Comparison of ENCODE assay signal across 8 mouse cellular contexts in the genomic region with DNA sequence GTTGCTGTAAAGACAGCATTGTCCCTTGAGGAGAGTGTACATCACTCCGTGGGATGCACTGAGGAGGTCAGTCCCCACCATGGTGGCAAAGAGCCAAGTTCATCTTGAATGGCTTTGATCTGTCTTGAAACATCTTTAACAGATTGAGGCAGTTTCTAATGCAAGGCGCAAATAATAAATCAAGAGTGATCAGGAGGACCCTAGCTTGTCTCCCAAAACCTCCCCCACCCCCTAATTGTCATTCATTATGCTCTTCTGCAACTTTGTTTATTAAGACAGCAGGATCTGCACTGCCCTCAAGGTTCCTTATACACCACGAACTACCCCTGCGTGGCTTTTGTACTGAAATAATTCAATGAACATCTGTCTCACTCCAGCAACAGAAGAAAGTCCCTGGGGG. TPM values are rescaled to one million over a fixed set of nuclear protein-coding genes. Genes with fewer than 3 reads are reported as not detected.
A peak's percentile ranks its signal among the peaks of the same experiment; 100 is the strongest.
DNase-seq lines count a peak whose midpoint lies in the region; ATAC-seq and TF ChIP-seq lines count a peak whose summit lies in the region.

A gene (plus strand): TSS at position 301 of the 400 bp plus-strand sequence.

- H3K9ac ChIP-seq in intestine, embryonic 16.5 days (ENCODE audit: low read depth, low read length): peak within 1 kb of the TSS; percentile 86
- H3K9ac ChIP-seq in midbrain, embryonic 12.5 days (replicated peaks): peak within 1 kb of the TSS; percentile 65; the same call in 1 of the 2 replicates

- TF ChIP-seq CTCF in lung, adult 2 months (IDR thresholded peaks at IDR 0.05; ENCODE audit: insufficient read depth, low read length): no peak

- 78% methylated on average over 4 of the region's 4 CpGs for WGBS in lung, adult 2 months
- 61% methylated on average over 4 of the region's 4 CpGs for WGBS in intestine, embryonic 16.5 days
- 67% methylated on average over 4 of the region's 4 CpGs for WGBS in midbrain, embryonic 12.5 days

- peak within 1 kb of the TSS; percentile 89 for H3K4me2 ChIP-seq in intestine, embryonic 16.5 days (ENCODE audit: low read depth, low read length)
- peak within 1 kb of the TSS; percentile 90 for H3K4me2 ChIP-seq in midbrain, embryonic 12.5 days (replicated peaks)

- peaks cover 6% of the 10 kb centered on the region for H3K4me1 ChIP-seq in lung, adult 2 months (ENCODE audit: control insufficient read depth, insufficient read depth, low read length)
- peaks cover 8% of the 10 kb centered on the region; the same call in 1 of the 2 replicates for H3K4me1 ChIP-seq in intestine, embryonic 16.5 days (ENCODE audit: control insufficient read depth, insufficient read depth, low read length)
- H3K4me1 ChIP-seq in midbrain, embryonic 12.5 days: peaks cover 22% of the 10 kb centered on the region

- H3K36me3 ChIP-seq in intestine, embryonic 16.5 days (ENCODE audit: control insufficient read depth, insufficient read depth, low read length): no peaks in the 10 kb centered on the region
- peaks cover 13% of the 10 kb centered on the region; the same call in 1 of the 2 replicates for H3K36me3 ChIP-seq in midbrain, embryonic 12.5 days

- no peak for ATAC-seq in intestine, embryonic 16.5 days
- no peak for ATAC-seq in midbrain, embryonic 12.5 days (ENCODE audit: low FRiP score, low read depth)

- no peak within 1 kb of the TSS for H3K4me3 ChIP-seq in lung, adult 2 months (replicated peaks; ENCODE audit: extremely low read depth, low read depth, low read length)
- H3K4me3 ChIP-seq in intestine, embryonic 16.5 days (ENCODE audit: low read length): peak within 1 kb of the TSS; percentile 71
- peak within 1 kb of the TSS; percentile 56 for H3K4me3 ChIP-seq in midbrain, embryonic 12.5 days

- no peak for TF ChIP-seq POLR2A in lung, adult 2 months (IDR thresholded peaks at IDR 0.05; ENCODE audit: borderline replicate concordance, extremely low read depth, low read depth, low read length)

- DNase-seq in lung, adult 2 months: no peak
- no peak for DNase-seq in lung, postnatal 4 days
- no peak for DNase-seq in adrenal gland, postnatal 36 days
- DNase-seq in gastrocnemius, postnatal 4 days (ENCODE audit: low spot score in 2 of 2): no peak
- DNase-seq in cerebellum, adult 18-20 months: no peak
- DNase-seq in thymus, postnatal 25 days: no peak

- no peak within 1 kb of the TSS for H3K27ac ChIP-seq in intestine, embryonic 16.5 days (ENCODE audit: low read length)
- no peak within 1 kb of the TSS for H3K27ac ChIP-seq in midbrain, embryonic 12.5 days (replicated peaks)

- no peaks in the 10 kb centered on the region for H3K9me3 ChIP-seq in intestine, embryonic 16.5 days (ENCODE audit: control insufficient read depth, low read length)
- H3K9me3 ChIP-seq in midbrain, embryonic 12.5 days: no peaks in the 10 kb centered on the region

- no peaks in the 10 kb centered on the region for H3K27me3 ChIP-seq in intestine, embryonic 16.5 days (replicated peaks; ENCODE audit: control insufficient read depth, insufficient read depth, low read length)
- H3K27me3 ChIP-seq in midbrain, embryonic 12.5 days: peaks cover 4% of the 10 kb centered on the region; the same call in 1 of the 2 replicates

RNA-seq across cellular contexts. Expression of the gene that starts here (rescaled TPM):
- 90.6 and 96.5 TPM in 2 replicates for polyA plus RNA-seq in lung, adult 2 months (2012; rRNA removed)
- 100 to 1,000 TPM in 1 of 2 experiments, 10 to 100 TPM in 1; 63.7 to 116 TPM for total RNA-seq in adrenal gland, postnatal 36 days (2021)
- 10 to 100 TPM; 28.4 to 30.6 TPM for total RNA-seq in gastrocnemius, postnatal 4 days (2021)
- polyA plus RNA-seq in intestine, embryonic 16.5 days (2015; fragmentation: Nextera tagmentation; extraction: Ambion mirVana): 159 and 167 TPM in 2 replicates
- 111 and 112 TPM in 2 replicates for polyA plus RNA-seq in midbrain, embryonic 12.5 days (2016; fragmentation: Nextera tagmentation; extraction: Ambion mirVana)
